Mouse (Mus musculus) erythroblast, embryonic 14.5 days (primary cell): ENCODE measurements around the gene Mad1l1.

Experiments used
- GATA1 ChIP-seq: IDR thresholded peaks from 2 replicates; pipeline ENCODE4 v1.6.1; 2012; ENCODE audit warnings: low read length, inconsistent platforms, mixed read lengths
- TAL1 ChIP-seq: IDR thresholded peaks from 3 replicates; pipeline ENCODE4 v1.6.1; 2012; ENCODE audit warnings: low read length, inconsistent platforms, mixed read lengths

GRCm38 (mm10) chr5:140053626-140054025, 267.7 kb downstream of the Mad1l1 start:
- no peak for TF ChIP-seq GATA1
- no peak for TF ChIP-seq TAL1
